Mouse (Mus musculus): ENCODE results near the gene Arg2. TPM values are rescaled to one million over a fixed set of nuclear protein-coding genes. Genes with fewer than 3 reads are reported as not detected.

Gene Arg2
- total RNA-seq (2021), result 1 to 10 TPM; 2.9 to 3.2 TPM
- long read RNA-seq, partial matches to known transcripts, result 0 of 1 reads
- long read RNA-seq, other reads (novel, unspliced or antisense), result 1 of 1 reads

DNA sequence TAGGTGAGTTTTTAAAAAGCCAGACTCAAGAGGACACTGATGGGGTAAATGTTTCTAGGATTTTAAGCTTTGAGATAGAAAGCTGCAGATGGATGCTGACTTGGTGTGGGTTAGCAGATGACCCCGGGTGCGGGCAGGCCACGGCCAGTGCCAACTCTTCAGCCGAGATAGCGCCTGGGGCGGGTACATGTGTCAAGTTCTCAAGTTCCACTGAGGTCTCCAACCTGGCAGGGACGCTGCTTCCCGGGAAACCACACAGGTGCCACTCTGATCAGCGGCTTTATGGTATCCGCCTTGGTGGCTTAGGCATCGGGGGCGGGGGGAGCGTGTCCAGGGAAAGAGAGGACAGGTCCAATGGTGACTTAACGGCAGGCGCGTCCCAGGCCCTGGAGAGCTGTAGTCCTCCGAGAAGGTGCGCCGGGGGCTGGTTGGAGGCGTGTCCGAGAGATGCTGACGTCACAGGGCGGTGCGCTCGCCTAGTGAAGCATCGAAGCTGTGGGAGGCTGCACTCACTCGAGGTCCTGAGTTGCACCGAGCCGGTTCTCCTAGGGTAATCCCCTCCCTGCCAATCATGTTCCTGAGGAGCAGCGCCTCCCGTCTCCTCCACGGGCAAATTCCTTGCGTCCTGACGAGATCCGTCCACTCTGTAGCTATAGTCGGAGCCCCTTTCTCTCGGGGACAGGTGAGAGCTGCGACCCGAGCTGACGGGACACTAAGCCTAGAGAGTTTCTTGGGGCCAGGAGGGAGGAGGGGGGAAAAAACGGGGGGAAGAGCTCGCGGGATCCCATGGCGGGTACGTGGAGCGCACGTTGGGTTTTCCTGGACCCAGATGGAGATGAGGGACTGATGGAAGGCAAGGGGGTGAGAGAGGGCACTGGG, at the start of gene Arg2:
Arg2 (plus strand) TSS at position 479 of the 879 bp plus-strand sequence.
- DNase-seq (ENCODE audit: low spot score in 2 of 2), result peak; percentile 22 to 71

- peak; percentile 82 to 88 for DNase-seq (ENCODE audit: low spot score in 2 of 2)
These were observed 41.3 kb upstream of the Arg2 start, which contains the start of gene Pigh for GRCm38 (mm10) chr12:79089182-79089812. Gene Pigh, minus strand, starts transcription at chr12:79089651.

GRCm38 (mm10) chr12:79092569-79092968, 38.0 kb upstream of the Arg2 start:
- DNase-seq (ENCODE audit: low spot score in 2 of 2), result peak; percentile 9 to 61

GRCm38 (mm10) chr12:79097106-79097752, 33.3 kb upstream of the Arg2 start:
- DNase-seq (ENCODE audit: low spot score in 2 of 2), result peak in 1 of 2 experiments; percentile 47

GRCm38 (mm10) chr12:79103773-79104172, 26.8 kb upstream of the Arg2 start:
- DNase-seq (ENCODE audit: low spot score in 2 of 2), result no peak

GRCm38 (mm10) chr12:79104544-79104943, 26.0 kb upstream of the Arg2 start:
- no peak for DNase-seq (ENCODE audit: low spot score in 2 of 2)

DNA sequence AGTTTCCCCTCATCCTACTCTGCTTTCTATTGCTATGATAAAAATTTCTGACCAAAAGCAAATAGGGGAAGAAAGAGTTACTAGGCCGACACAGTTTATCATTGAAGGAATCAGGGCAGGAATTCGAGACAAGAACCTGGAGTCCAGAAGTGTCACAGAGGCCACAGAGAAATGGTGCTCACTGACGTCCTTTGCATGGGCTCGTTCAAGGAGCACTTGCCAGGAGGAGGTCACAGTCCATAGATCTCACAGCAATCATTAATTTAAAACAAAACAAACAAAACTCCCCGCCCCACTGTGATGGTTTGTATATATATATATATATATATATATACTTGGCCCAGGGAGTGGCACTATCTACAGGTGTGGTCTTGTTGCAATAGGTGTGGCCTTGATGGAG, 25.3 kb upstream of the Arg2 start:
- no peak for DNase-seq (ENCODE audit: low spot score in 2 of 2)

DNA sequence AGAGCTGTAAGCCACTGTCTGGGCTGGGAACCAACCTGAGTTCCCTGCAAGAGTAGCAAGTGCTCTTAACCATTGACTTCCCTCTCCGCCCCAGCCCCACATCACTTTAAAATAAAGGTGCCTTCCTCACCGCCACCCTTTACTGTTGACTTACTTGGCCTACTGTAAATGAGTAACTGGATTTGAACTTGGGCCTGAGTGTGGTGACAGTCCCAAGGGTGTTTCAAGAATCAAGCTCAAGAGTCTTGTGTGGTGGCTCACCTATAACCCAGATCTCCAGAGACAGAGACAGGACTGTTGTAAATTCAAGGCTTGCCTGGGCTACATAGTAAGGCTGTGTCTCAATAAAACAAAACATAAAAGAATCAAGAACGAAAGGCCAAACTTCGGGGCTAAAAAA, 11.6 kb upstream of the Arg2 start:
- DNase-seq (ENCODE audit: low spot score in 2 of 2), result no peak

DNA sequence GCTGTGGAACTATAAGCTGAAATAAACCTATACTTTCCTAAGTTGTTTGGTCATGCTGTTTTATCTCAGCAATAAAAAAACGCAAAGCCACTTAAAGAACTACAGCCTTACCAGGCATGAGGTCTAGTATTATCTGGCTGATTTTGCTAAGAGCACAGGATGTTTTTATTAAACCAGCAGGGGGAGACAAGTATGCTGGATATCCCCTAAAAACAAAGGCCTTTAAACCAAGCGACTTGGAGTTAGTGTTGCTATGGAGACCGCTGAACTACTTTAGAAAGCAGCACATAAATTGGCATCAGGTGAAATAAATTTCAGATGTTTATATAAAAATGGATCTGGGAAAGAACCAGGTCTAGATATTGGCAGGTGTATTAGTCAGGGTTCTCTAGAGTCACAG, 7.8 kb upstream of the Arg2 start:
- DNase-seq (ENCODE audit: low spot score in 2 of 2), result peak in 1 of 2 experiments; percentile 36

- DNase-seq (ENCODE audit: low spot score in 2 of 2), result no peak
These were observed 650 bp downstream of the Arg2 start for GRCm38 (mm10) chr12:79131178-79131675.

DNA sequence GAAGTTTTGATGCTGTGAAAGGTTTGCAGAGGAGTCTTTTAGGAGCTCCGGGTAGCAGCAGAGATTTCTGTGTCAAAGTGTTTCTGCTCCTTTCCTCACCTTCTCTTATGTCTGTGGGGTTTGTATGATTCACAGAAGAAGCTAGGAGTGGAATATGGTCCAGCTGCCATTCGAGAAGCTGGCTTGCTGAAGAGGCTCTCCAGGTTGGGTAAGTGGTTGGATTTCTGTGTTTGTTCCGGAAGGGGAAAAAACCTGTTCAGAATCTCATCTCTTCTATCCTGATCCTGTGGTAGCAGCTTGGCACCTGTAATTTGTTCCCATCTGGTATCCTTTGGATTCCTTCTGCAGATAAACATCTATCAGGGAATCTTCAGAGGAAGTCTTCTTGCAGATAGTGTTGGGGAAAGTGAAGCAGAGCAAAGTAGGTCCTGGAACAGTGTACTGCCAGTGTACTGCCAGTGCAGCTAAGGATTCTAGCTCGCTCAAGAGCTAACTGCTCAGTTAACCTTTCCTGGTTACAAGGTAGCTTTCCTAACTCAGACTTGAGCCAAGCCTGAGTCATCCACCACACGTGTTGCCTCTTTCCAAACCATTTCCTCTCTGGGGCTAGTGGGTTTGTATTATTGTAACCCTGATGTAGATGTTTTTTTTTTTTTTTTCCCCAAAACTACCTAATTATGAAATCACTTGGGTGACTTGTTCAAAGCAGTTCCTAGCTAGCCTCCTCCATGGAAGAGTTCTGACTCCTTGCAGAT, 1.3 kb downstream of the Arg2 start:
- DNase-seq (ENCODE audit: low spot score in 2 of 2), result no peak

- no peak for DNase-seq (ENCODE audit: low spot score in 2 of 2)
These were observed 4.1 kb downstream of the Arg2 start for GRCm38 (mm10) chr12:79134676-79135075.

DNA sequence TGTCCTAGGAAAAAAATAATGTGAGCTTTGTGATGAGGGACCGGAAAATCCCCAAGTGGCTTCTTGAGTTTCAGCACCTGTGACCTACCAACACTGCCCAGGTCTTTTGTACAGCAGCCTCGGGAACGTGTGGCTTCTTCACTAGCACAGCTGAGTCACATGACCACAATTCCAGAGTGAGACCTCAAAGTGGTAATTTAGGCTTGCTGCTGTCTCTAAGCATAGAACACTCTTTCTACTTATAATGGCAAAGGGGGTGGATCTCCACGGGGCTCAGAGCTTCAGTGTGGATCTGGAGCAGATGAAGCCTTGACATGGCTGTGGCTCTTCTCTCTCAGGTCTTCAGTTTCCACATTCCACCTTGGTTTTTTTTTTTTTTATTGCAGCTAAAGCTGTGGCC, 4.5 kb downstream of the Arg2 start:
- no peak for DNase-seq (ENCODE audit: low spot score in 2 of 2)

GRCm38 (mm10) chr12:79136949-79137348, 6.4 kb downstream of the Arg2 start:
- DNase-seq (ENCODE audit: low spot score in 2 of 2), result no peak

DNA sequence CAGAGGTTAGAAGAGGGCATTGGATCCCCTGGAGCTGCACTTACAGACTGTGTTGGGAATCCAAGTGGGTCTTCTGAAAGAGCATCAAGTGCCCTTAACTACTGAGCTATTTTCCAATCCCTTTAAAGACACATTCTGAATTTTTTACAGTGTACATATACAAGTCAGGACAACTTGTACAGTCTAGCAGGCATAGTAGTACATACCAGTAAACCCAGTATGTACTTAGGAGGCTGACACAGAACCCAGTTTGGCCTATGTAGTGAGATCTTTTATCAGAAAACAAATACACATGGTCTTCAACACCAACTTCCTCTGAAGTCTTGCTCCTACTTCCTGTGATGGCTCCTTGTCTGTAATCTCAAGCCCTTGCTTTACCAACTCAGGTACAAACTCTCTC, 8.4 kb downstream of the Arg2 start:
- DNase-seq (ENCODE audit: low spot score in 2 of 2), result no peak

DNA sequence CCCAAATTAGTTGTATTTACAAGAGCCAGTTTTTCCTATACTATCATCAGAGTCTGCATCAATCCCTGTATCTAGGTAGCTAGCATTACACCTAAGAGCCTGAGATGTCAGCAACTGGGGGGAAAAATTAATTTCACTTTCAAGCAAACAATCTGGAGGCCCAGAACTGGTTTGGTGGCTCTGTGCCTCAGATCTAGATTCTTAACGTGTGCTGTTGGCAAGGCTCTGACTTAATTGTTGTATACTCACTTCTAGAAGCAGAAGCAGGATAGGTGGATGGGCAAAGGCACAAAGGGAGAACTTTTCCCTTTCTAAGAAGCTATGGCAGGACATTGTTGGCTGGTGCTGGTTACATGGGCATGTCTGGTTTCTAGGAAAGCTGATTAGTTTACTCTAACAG, 8.8 kb downstream of the Arg2 start:
- DNase-seq (ENCODE audit: low spot score in 2 of 2), result no peak

GRCm38 (mm10) chr12:79140811-79141210, 10.2 kb downstream of the Arg2 start:
- no peak for DNase-seq (ENCODE audit: low spot score in 2 of 2)

- DNase-seq (ENCODE audit: low spot score in 2 of 2), result no peak
These were observed 10.8 kb downstream of the Arg2 start for GRCm38 (mm10) chr12:79141384-79141783.

DNA sequence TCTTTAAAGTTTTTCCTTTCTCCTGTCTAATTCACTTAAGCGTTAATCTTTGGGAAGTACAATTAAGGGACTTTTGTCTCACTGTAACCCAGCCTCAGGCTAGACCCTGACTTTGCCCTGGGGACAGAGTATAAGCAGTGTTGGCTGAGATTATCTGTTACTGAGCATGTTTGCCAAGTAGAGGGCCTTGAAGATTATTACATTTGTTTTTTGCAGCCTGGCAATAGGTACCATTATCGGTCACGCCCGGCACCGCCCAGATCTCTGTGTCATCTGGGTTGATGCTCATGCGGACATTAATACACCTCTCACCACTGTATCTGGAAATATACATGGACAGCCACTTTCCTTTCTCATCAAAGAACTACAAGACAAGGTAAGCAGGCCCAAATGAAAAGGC, 19.1 kb downstream of the Arg2 start:
- DNase-seq (ENCODE audit: low spot score in 2 of 2), result no peak

GRCm38 (mm10) chr12:79162876-79163275, 32.3 kb downstream of the Arg2 start:
- DNase-seq (ENCODE audit: low spot score in 2 of 2), result no peak

GRCm38 (mm10) chr12:79169173-79169572, 38.6 kb downstream of the Arg2 start:
- no peak for DNase-seq (ENCODE audit: low spot score in 2 of 2)

All from layer of hippocampus, adult 18-20 months (tissue).